Mouse (Mus musculus): Measurements from ENCODE around the gene Snrk. TPM values are rescaled to one million over a fixed set of nuclear protein-coding genes. Genes with fewer than 3 reads are reported as not detected.

Snrk gene
- polyA plus RNA-seq, 1 experiment from 2014 or later, result 34.0 TPM

- no peaks in the 10 kb centered on the region for H3K9me3 ChIP-seq (ENCODE audit: control insufficient read depth, low read length)
- H3K4me1 ChIP-seq (replicated peaks; ENCODE audit: control insufficient read depth, insufficient read depth), result 0 out of 2 replicates have a peak, but pooled peaks cover 4% of the 10 kb centered on the region
- no peaks in the 10 kb centered on the region for H3K27me3 ChIP-seq (ENCODE audit: control insufficient read depth, insufficient read depth, low read length)
- ATAC-seq (ENCODE audit: low FRiP score, low TSS enrichment), result no peak
- WGBS, result 77% methylated on average over 9 of the region's 9 CpGs
- H3K27ac ChIP-seq (replicated peaks), result no peak overlapping the region
- no peak overlapping the region for H3K9ac ChIP-seq (ENCODE audit: low read length)
- no peak for DNase-seq (ENCODE audit: low spot score)
- H3K4me2 ChIP-seq (replicated peaks; ENCODE audit: low read depth), result no peak overlapping the region
- peaks cover 11% of the 10 kb centered on the region for H3K36me3 ChIP-seq (ENCODE audit: control insufficient read depth, insufficient read depth, low read length)
- no peak for TF ChIP-seq EP300 (optimal IDR thresholded peaks at IDR 0.05)
- no peak overlapping the region for H3K4me3 ChIP-seq (ENCODE audit: low read depth, low read length)
These were observed 56.6 kb downstream of the Snrk start for GRCm38 (mm10) chr9:122173405-122174233.

GRCm38 (mm10) chr9:122174723-122175122 lies 57.7 kb downstream of the Snrk start:
- Histone ChIP-seq H3K9me3 (ENCODE audit: control insufficient read depth, low read length) (no peaks in the 10 kb centered on the region), H3K27ac (replicated peaks) (no peak overlapping the region), H3K4me2 (replicated peaks; ENCODE audit: low read depth) (no peak overlapping the region), H3K36me3 (ENCODE audit: control insufficient read depth, insufficient read depth, low read length) (peaks cover 10% of the 10 kb centered on the region), H3K4me3 (ENCODE audit: low read depth, low read length) (no peak overlapping the region), H3K4me1 (replicated peaks; ENCODE audit: control insufficient read depth, insufficient read depth) (0 out of 2 replicates have a peak, but pooled peaks cover 7% of the 10 kb centered on the region), H3K27me3 (ENCODE audit: control insufficient read depth, insufficient read depth, low read length) (no peaks in the 10 kb centered on the region), H3K9ac (ENCODE audit: low read length) (no peak overlapping the region)
- TF ChIP-seq CTCF (IDR thresholded peaks at IDR 0.05; ENCODE audit: low read depth) (no peak), EP300 (optimal IDR thresholded peaks at IDR 0.05) (no peak)
- DNase-seq (ENCODE audit: low spot score), result no peak
- ATAC-seq (ENCODE audit: low FRiP score, low TSS enrichment), result no peak
- WGBS, result 81% methylated on average over 6 of the region's 6 CpGs

- 59% methylated on average over 7 of the region's 7 CpGs for WGBS
- TF ChIP-seq EP300 (optimal IDR thresholded peaks at IDR 0.05), result no peak
- no peak for TF ChIP-seq CTCF (IDR thresholded peaks at IDR 0.05; ENCODE audit: low read depth)
- Histone ChIP-seq H3K27me3 (ENCODE audit: control insufficient read depth, insufficient read depth, low read length) (no peaks in the 10 kb centered on the region), H3K4me1 (replicated peaks; ENCODE audit: control insufficient read depth, insufficient read depth) (0 out of 2 replicates have a peak, but pooled peaks cover 7% of the 10 kb centered on the region), H3K9ac (ENCODE audit: low read length) (no peak overlapping the region), H3K4me3 (ENCODE audit: low read depth, low read length) (no peak overlapping the region), H3K9me3 (ENCODE audit: control insufficient read depth, low read length) (no peaks in the 10 kb centered on the region), H3K27ac (replicated peaks) (peak overlapping the region; percentile 61), H3K36me3 (ENCODE audit: control insufficient read depth, insufficient read depth, low read length) (peaks cover 5% of the 10 kb centered on the region), H3K4me2 (replicated peaks; ENCODE audit: low read depth) (no peak overlapping the region)
- ATAC-seq (ENCODE audit: low FRiP score, low TSS enrichment) (no peak), DNase-seq (ENCODE audit: low spot score) (no peak)
These were observed 60.5 kb downstream of the Snrk start for GRCm38 (mm10) chr9:122177256-122178220.

- H3K27ac ChIP-seq (replicated peaks), result peak overlapping the region; percentile 67
- DNase-seq (ENCODE audit: low spot score), result no peak
These were observed 61.4 kb downstream of the Snrk start for GRCm38 (mm10) chr9:122178427-122178826.

GRCm38 (mm10) chr9:122180105-122180504 lies 63.0 kb downstream of the Snrk start:
- Histone ChIP-seq H3K9me3 (ENCODE audit: control insufficient read depth, low read length) (no peaks in the 10 kb centered on the region), H3K9ac (ENCODE audit: low read length) (no peak overlapping the region), H3K27me3 (ENCODE audit: control insufficient read depth, insufficient read depth, low read length) (no peaks in the 10 kb centered on the region), H3K4me2 (replicated peaks; ENCODE audit: low read depth) (no peak overlapping the region), H3K4me1 (replicated peaks; ENCODE audit: control insufficient read depth, insufficient read depth) (0 out of 2 replicates have a peak, but pooled peaks cover 7% of the 10 kb centered on the region), H3K4me3 (ENCODE audit: low read depth, low read length) (no peak overlapping the region), H3K27ac (replicated peaks) (no peak overlapping the region), H3K36me3 (ENCODE audit: control insufficient read depth, insufficient read depth, low read length) (peaks cover 5% of the 10 kb centered on the region)
- ATAC-seq (ENCODE audit: low FRiP score, low TSS enrichment) (no peak), DNase-seq (ENCODE audit: low spot score) (no peak)
- 76% methylated on average over 3 of the region's 3 CpGs for WGBS
- TF ChIP-seq EP300 (optimal IDR thresholded peaks at IDR 0.05) (no peak), CTCF (IDR thresholded peaks at IDR 0.05; ENCODE audit: low read depth) (no peak)

More at GRCm38 (mm10) chr9:122178427-122178826, 61.4 kb downstream of the Snrk start:
- peak; percentile 25; the same call in 1 of the 2 replicates for ATAC-seq (ENCODE audit: low FRiP score, low TSS enrichment)
- Histone ChIP-seq H3K9me3 (ENCODE audit: control insufficient read depth, low read length) (no peaks in the 10 kb centered on the region), H3K4me2 (replicated peaks; ENCODE audit: low read depth) (no peak overlapping the region), H3K9ac (ENCODE audit: low read length) (no peak overlapping the region), H3K36me3 (ENCODE audit: control insufficient read depth, insufficient read depth, low read length) (peaks cover 5% of the 10 kb centered on the region), H3K4me3 (ENCODE audit: low read depth, low read length) (no peak overlapping the region), H3K27me3 (ENCODE audit: control insufficient read depth, insufficient read depth, low read length) (no peaks in the 10 kb centered on the region), H3K4me1 (replicated peaks; ENCODE audit: control insufficient read depth, insufficient read depth) (0 out of 2 replicates have a peak, but pooled peaks cover 7% of the 10 kb centered on the region)
- WGBS, result 30% methylated on average over 4 of the region's 4 CpGs
- TF ChIP-seq EP300 (optimal IDR thresholded peaks at IDR 0.05) (no peak), CTCF (IDR thresholded peaks at IDR 0.05; ENCODE audit: low read depth) (no peak)

Data from stomach, postnatal 0 days (tissue).